Mouse (Mus musculus) c-Kit-negative CD71-positive TER-119-positive erythroid progenitor cells, embryonic 14.5 days (primary cell): Measurements from ENCODE around the gene 2210017I01Rik.

Experiments used
- DNase-seq: peaks from one replicate; pipeline ENCODE4 v3.0.0-alpha.2; 2013; ENCODE audit warnings: low read depth, low spot score

Gene 2210017I01Rik

DNA sequence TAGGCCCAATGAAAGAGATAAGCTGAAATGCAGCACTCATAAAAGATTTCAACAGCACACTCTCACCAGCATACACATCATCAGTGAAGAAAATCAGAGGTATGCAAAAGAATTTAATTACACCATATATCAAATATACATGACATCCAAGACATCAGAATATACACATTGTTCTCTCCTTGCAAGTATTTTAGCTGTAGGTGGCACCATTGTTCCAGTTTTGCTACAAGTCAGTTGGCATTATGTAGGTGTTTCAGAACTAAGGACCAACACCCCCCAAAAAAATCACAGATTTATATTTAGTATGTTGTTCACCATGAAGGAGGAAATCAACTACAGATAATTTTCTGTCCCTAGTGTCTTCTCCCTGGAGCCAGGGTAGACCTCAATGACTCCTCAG lies 41.9 kb downstream of the 2210017I01Rik start:
- DNase-seq = no peak
